Mouse (Mus musculus) spleen, postnatal 14 days (tissue): ENCODE data around the gene Gpc1.

Experiments used
- DNase-seq, 2 experiments: peaks; one replicate each; pipeline ENCODE4 v3.0.0; 2021 to 2022; ENCODE audit warnings: low spot score in 2 of 2

Gpc1 gene

DNA sequence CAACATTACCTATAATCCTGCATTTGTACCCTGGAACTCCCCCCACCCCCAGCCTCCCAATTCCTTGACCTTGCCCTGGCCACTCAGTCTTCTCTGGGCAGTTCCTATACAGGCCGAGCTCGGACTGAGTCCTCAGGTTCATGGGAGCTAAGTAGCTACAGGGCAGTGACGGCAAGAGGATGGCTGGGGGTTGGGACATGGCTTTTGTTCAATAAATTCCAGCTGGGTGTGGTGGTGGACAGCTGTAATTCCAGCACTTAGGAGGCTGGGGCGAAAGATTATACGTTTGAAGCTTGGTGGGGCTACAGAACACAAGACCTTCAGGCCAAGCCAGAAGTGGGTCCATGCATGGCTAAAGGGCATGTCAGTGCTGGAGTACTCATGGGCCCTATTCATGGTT, 48.7 kb downstream of the Gpc1 start:
- DNase-seq, result no peak

DNA sequence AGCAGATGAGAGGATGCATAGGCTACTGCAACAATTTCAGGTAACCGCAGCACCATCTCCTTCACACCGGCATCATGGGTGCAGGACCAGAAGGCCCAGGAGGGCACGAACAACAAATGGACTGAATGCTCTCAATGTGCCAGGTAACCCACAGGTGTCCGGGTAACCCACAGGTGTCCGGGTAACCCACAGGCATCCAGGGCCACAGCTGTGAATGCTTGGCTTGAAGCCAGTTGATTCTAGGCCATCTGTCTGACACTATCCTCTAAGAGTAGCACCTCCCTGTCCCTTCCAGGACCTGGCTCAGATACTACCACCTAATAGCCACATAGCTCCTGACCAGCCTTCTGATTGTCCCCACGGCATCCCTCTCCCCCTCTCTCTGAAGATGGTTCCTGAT, 50.5 kb downstream of the Gpc1 start:
- no peak for DNase-seq

DNA sequence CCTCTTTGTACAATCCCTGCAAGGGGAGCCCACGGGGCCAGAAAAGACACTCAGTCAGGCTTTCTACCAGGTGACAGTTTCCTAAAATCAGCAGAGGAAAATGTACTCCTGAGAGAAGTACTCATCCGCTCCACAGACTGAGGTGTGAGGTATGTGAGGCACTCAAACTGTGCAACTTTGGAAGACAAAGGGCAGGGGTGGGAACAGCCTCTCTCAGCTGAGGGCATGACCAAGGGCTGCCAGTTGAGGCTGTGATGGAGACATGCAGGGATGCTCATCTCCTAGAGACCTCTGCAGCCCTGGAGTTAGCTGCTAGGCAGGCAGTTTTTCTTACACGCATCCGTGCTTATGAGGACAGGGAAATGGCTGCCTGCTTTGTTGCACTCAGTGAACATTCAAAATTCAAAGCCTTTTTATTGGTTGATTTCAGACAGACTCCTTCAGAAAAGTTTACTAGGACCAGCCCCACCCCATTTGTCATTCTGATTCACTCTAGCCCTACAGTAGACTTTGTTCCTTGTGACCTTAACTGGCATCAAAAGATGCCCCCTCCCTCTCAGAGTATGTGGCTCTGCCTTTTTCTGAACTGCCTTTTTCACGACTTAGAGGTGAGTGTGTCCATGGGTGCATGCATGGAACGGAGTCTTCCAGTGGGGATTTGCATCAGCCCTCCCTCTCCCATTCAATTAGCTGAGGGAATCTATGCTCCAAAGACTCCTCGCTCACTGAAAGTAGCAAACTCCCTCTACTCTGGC, 57.6 kb downstream of the Gpc1 start:
- DNase-seq, result no peak

DNA sequence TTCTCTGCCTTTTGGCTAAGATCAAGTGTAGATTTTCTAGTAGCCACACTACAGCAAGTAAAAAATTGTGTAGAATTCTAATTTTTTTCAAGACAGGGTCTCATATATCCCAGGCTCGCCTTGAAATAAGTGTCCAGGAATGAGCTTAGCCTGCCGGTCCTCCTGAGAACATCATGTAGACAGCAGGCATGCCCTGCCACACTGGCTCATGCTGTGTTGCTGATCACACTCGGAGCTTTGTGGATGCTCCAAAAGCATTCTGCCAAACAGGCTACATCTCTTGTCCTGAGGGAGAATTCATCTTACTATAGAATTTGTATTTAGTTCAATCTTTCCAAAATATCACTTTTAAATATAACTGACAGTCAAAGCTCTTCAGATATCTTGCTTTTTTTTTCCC, 61.3 kb downstream of the Gpc1 start:
- DNase-seq, result no peak

DNA sequence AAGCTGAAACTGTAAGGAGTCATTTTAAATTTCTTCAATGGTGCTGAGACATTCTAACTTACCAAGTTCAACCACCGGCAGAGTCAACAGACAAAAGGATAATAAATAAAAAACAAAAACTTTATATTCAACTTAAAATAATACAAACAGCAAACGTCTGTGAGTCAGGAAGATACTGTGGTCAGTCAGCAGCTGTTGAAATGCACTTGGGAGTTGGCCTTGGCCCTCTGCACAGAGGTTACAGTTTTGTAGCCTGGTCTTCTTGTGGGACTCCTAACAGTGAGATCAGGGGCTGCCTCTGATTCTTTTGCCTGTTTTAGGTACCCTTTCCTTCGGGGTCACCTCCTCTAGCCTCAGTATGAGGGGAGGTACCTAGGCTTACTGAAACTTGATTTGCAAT, 62.5 kb downstream of the Gpc1 start:
- no peak for DNase-seq

DNA sequence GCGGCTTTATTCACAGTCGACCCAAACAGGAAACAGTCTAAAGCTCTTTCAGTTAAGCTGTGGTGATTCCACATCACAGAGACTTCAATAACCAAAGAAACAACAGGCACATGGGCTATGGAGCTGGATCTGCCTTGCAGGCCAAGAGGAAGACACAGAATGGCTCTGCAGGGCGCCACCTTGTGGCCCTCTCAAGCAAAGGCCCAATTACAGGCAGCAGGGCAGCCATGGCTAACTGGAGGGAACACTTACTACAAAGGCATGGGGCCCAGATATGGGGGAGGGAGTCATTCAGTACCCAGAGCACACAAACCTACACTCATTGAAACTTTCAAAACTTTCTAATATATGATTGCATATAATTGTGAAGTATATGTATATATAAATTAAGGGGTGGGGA, 63.6 kb downstream of the Gpc1 start:
- peak; percentile 27 to 50 for DNase-seq

DNA sequence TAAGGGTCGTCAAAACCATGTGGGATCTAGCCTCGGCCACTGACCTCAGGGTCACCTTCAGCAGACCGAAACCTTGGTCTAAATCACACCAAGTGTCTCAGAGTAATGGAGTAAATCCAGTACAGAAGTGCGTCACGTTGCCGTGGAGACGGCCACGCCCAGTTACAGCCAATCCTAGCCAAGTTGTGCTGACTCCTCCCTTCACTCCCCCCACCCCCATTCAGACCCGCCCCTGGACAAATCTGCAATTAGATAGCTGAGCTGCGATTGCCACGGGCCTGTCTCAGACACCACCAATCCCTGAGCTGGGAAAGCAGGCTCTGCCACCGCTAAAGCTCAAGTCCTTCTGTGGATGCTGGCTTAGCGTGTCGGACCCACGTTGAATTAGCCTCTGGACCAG, 71.3 kb downstream of the Gpc1 start, which contains the start of gene Ankmy1:
Gene Ankmy1 (minus strand): TSS at position 121 of the 400 bp plus-strand sequence.
- DNase-seq, result no peak

DNA sequence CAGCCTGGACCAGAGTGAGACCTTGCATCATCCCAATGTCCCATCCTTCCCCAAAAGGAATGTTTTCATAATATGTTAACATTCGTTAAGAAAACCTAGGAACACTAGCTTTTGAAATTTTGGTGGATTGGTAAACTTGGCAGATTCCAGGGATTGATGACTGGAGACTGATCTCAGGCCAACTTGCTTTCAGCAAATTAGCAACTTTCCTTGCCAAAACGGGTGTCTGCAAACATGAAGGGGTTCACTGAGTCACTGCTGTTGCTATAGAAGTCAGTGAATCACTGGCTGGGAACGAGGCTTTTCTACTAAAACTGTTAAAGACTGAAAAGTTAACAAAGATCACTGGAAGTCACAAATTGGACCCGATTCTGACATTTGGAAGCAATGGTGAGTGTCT, 72.2 kb downstream of the Gpc1 start:
- no peak for DNase-seq

DNA sequence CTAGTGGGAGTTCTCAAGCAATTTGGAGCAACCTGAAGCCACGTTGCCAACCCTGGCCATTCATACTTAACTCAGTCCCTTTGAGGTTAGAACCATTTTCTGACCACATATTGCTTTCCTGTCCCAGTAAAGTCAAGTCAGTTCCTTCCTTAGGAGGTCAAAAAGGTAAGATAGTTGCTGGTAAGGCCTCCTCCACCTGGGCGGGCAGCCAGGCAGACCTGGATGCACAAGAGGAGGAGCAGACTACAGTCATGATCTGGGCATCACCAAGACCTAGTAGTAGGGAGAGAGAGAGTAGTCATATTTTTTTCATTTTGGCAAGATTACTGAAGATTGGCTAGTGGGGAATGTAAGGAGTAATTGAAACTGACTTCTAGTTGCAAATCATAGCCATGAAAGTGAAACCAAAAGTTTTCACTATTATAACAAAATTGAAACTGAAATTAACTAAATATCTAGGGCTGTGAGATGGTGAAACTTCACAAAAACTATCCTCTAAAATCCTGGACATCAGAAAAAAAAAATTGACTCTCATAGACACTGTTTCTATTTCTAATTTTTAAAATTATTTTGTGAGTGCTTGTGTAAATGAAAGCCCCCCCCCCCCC, 74.4 kb downstream of the Gpc1 start:
- no peak for DNase-seq

DNA sequence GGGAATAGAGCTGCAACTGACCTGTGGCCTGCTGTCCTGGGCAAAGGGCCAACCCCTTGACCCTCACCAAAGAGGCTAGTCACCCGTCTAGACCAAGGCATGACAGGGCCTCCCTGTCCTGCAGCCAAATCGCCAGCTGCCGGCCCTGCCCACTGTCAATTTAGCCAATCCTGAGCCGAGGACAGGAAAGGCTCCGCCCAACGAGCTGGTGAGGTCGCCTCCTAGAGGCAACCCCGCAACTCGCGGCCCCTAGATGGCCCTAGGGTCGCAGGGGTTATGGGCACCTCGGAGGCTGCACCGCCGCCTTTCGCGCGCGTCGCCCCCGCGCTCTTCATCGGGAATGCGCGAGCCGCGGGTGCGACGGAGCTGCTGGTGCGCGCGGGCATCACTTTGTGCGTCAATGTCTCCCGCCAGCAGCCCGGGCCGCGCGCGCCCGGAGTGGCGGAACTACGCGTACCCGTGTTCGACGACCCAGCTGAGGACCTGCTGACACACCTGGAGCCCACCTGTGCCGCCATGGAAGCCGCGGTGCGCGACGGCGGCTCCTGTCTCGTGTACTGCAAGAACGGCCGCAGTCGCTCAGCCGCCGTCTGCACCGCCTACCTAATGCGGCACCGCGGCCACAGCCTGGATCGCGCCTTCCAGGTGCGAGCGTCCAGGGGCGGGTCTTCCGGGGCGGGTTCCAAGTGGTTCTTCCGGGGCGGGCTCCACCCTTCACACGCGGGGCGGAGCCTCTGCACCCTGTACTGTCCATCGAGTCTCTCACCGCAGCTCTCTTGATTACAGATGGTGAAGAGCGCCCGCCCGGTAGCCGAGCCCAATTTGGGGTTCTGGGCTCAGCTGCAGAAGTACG, 75.6 kb downstream of the Gpc1 start, which contains the start of gene Dusp28:
Gene Dusp28 (plus strand): TSS at position 203 of the 853 bp plus-strand sequence.
- DNase-seq, result peak; percentile 67 to 76

DNA sequence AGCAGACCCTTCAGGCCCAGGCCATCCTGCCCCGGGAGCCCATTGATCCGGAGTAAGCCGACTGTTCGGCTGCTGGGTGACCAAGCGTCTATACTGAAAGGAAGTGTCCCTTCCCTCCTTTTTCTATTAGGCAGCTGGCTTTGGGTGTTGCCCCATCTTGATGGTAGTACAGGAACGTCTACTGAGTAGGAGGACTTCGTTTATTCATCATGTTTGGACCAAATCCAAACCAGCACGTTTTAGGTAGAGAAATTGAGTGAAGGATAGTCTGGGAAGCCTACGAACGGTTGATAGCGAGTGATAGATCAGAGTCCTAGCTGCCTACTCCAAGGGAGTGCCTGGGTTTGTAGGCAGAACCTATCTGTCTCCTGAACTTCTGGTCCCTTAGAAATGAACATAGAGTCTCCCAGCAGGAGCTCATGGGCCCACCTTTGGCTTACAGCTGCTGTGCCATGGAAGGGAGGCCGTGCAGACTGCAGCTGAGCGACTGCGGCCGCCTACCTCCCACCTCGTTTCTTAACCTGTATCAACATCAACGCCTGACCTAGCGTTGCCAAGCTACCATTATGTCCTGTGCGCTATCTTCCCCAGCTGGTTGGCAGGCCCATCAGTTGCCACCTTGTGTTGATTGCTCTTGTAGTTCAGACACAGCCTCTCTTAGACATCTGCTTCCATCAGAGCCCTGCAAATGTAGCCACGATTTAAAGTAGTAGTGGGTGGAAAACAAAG, 76.4 kb downstream of the Gpc1 start:
- DNase-seq, result no peak

DNA sequence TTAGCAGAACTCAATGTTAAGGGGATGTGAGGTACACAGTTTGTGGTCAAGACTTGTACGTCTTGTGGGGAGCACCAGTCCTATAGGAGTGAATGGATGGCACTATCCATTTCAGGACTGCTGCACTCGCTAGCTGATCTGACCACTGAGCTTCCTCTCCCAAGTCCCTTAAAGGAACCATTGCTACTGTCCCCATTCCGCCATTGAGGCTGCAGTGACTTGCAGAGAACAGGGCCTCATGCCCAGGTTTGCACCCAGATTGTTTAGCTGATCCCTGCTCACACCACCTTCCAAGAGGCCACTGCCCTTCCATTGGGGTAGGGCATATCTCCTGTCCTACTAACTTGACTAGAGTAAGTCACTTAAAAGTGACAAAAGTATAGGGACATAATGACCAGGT, 77.2 kb downstream of the Gpc1 start:
- DNase-seq, result no peak

DNA sequence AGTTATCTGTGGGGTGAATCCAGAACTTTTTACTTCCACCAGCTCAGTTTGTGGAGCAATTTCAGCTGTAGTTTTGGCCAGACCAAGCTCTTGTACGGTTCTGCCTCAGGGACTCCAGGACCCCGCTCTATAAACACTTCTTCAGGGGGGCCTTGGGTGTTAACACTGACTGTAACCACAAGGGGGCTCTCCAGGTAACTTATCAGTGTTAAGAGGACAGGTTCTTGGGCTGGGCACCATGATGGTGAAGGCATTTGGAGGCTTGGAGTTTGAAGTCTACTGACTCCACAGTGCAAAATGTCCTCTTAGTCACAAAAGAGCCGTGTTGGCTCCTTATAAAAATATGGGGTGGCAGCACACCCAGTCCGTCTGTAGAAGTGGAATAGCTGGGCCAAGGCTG, 77.6 kb downstream of the Gpc1 start:
- DNase-seq, result no peak
